Mouse (Mus musculus) heart, embryonic 12.5 days (tissue): ENCODE results near the gene Slc24a3. TPM values are rescaled to one million over a fixed set of nuclear protein-coding genes. Genes with fewer than 3 reads are reported as not detected.

ENCODE experiments used
- ATAC-seq: fragments of 200-750 bp; cut with Nextera tagmentation; 2 replicates; pipeline ENCODE4 v1.8.0; 2017; ENCODE audit warnings: moderate TSS enrichment, moderate library complexity; ENCODE audit not compliant: insufficient number of reproducible peaks, low FRiP score
- H3K27ac ChIP-seq: fragments of 300-500 bp; sonication (generic); 2 replicates; pipeline ENCODE4 v1.5.1; 2016; ENCODE audit warnings: mild to moderate bottlenecking, moderate library complexity; ENCODE audit not compliant: poor library complexity, severe bottlenecking
- H3K27me3 ChIP-seq: fragments of 300-500 bp; sonication (generic); replicated peaks from 2 replicates; pipeline ENCODE4 v1.6.1; 2016; ENCODE audit warnings: mild to moderate bottlenecking, moderate library complexity
- H3K36me3 ChIP-seq: fragments of 300-500 bp; sonication (generic); 2 replicates; pipeline ENCODE4 v1.6.1; 2016; ENCODE audit warnings: mild to moderate bottlenecking, moderate library complexity
- H3K4me1 ChIP-seq: fragments of 300-500 bp; sonication (generic); replicated peaks from 2 replicates; pipeline ENCODE4 v1.6.1; 2016; ENCODE audit warnings: mild to moderate bottlenecking
- H3K4me2 ChIP-seq: fragments of 300-500 bp; sonication (generic); 2 replicates; pipeline ENCODE4 v1.6.1; 2016; ENCODE audit warnings: mild to moderate bottlenecking, moderate library complexity
- H3K4me3 ChIP-seq: fragments of 300-500 bp; sonication (generic); 2 replicates; pipeline ENCODE4 v1.5.1; 2016; ENCODE audit warnings: mild to moderate bottlenecking
- H3K9ac ChIP-seq: fragments of 300-500 bp; sonication (generic); 2 replicates; pipeline ENCODE4 v1.6.1; 2016; ENCODE audit warnings: mild to moderate bottlenecking, moderate library complexity
- H3K9me3 ChIP-seq: fragments of 300-500 bp; sonication (generic); replicated peaks from 2 replicates; pipeline ENCODE4 v1.6.1; 2016; ENCODE audit warnings: mild to moderate bottlenecking, moderate library complexity
- WGBS: fragments of 180-500 bp; shearing (Covaris S2); methylation state at CpG from one replicate; pipeline ENCODE4 v1.1.7; 2016; 5-methylcytosine and 5-hydroxymethylcytosine counted together
- polyA plus RNA-seq: library from polyadenylated mRNA; unstranded; fragments of >200 nt; fragmentation: Nextera tagmentation; extraction: Ambion mirVana; gene quantifications from 2 replicates; pipeline ENCODE4 v1.2.1, GENCODE M21; 2016

Gene Slc24a3
- polyA plus RNA-seq, 1 experiment from 2014 or later: 2.9 TPM

GRCm38 (mm10) chr2:145593649-145594347, 426.2 kb downstream of the Slc24a3 start:
- Histone ChIP-seq H3K9me3 (no peaks in the 10 kb centered on the region), H3K9ac (no peak overlapping the region), H3K36me3 (no peaks in the 10 kb centered on the region), H3K27me3 (no peaks in the 10 kb centered on the region), H3K4me3 (no peak overlapping the region), H3K4me1 (no peaks in the 10 kb centered on the region), H3K4me2 (no peak overlapping the region), H3K27ac (no peak overlapping the region)
- ATAC-seq: no peak
- 79% methylated on average over 3 of the region's 3 CpGs for WGBS

- H3K9ac ChIP-seq: no peak overlapping the region
- H3K9me3 ChIP-seq: no peaks in the 10 kb centered on the region
- no peak overlapping the region for H3K4me2 ChIP-seq
- H3K4me3 ChIP-seq: no peak overlapping the region
- no peaks in the 10 kb centered on the region for H3K36me3 ChIP-seq
- H3K27ac ChIP-seq: no peak overlapping the region
- WGBS: 84% methylated on average over 5 of the region's 5 CpGs
- no peak for ATAC-seq
- H3K27me3 ChIP-seq: no peaks in the 10 kb centered on the region
- H3K4me1 ChIP-seq: no peaks in the 10 kb centered on the region
Observed at GRCm38 (mm10) chr2:145597866-145598265, 430.3 kb downstream of the Slc24a3 start.

- ATAC-seq: no peak
- H3K36me3 ChIP-seq: no peaks in the 10 kb centered on the region
- peaks cover 22% of the 10 kb centered on the region; the same call in 1 of the 2 replicates for H3K4me1 ChIP-seq
- H3K4me2 ChIP-seq: no peak overlapping the region
- no peaks in the 10 kb centered on the region for H3K9me3 ChIP-seq
- 77% methylated on average over 5 of the region's 5 CpGs for WGBS
- no peak overlapping the region for H3K4me3 ChIP-seq
- H3K27me3 ChIP-seq: no peaks in the 10 kb centered on the region
- no peak overlapping the region for H3K27ac ChIP-seq
- H3K9ac ChIP-seq: no peak overlapping the region
Observed at GRCm38 (mm10) chr2:145607844-145608243, 440.3 kb downstream of the Slc24a3 start.

GRCm38 (mm10) chr2:145610796-145611705, 443.5 kb downstream of the Slc24a3 start:
- ATAC-seq: no peak
- Histone ChIP-seq H3K27me3 (no peaks in the 10 kb centered on the region), H3K4me3 (no peak overlapping the region), H3K9me3 (no peaks in the 10 kb centered on the region), H3K4me2 (no peak overlapping the region), H3K9ac (no peak overlapping the region), H3K36me3 (no peaks in the 10 kb centered on the region), H3K27ac (no peak overlapping the region), H3K4me1 (peaks cover 22% of the 10 kb centered on the region; the same call in 1 of the 2 replicates)
- WGBS: 34% methylated on average over 15 of the region's 15 CpGs

GRCm38 (mm10) chr2:145612937-145613336, 445.4 kb downstream of the Slc24a3 start:
- no peak overlapping the region for H3K4me2 ChIP-seq
- H3K4me1 ChIP-seq: 0 out of 2 replicates have a peak, but pooled peaks cover 9% of the 10 kb centered on the region
- H3K36me3 ChIP-seq: no peaks in the 10 kb centered on the region
- no peak for ATAC-seq
- no peak overlapping the region for H3K27ac ChIP-seq
- H3K9me3 ChIP-seq: no peaks in the 10 kb centered on the region
- H3K27me3 ChIP-seq: no peaks in the 10 kb centered on the region
- WGBS: 61% methylated on average over 8 of the region's 8 CpGs
- H3K4me3 ChIP-seq: no peak overlapping the region
- H3K9ac ChIP-seq: no peak overlapping the region

- Histone ChIP-seq H3K4me1 (peaks cover 9% of the 10 kb centered on the region; the same call in 1 of the 2 replicates), H3K4me3 (no peak overlapping the region), H3K9ac (no peak overlapping the region), H3K27me3 (no peaks in the 10 kb centered on the region), H3K9me3 (no peaks in the 10 kb centered on the region), H3K36me3 (no peaks in the 10 kb centered on the region), H3K4me2 (no peak overlapping the region), H3K27ac (no peak overlapping the region)
- WGBS: 89% methylated on average over 8 of the region's 8 CpGs
- no peak for ATAC-seq
Observed at GRCm38 (mm10) chr2:145613705-145614104, 446.2 kb downstream of the Slc24a3 start.

- no peak for ATAC-seq
- Histone ChIP-seq H3K27me3 (no peaks in the 10 kb centered on the region), H3K9me3 (no peaks in the 10 kb centered on the region), H3K4me2 (no peak overlapping the region), H3K36me3 (no peaks in the 10 kb centered on the region), H3K4me3 (no peak overlapping the region), H3K4me1 (peaks cover 25% of the 10 kb centered on the region), H3K27ac (no peak overlapping the region), H3K9ac (no peak overlapping the region)
- WGBS: 63% methylated on average over 4 of the region's 4 CpGs
Observed at GRCm38 (mm10) chr2:145619688-145620087, 452.1 kb downstream of the Slc24a3 start.

GRCm38 (mm10) chr2:145620709-145621108, 453.2 kb downstream of the Slc24a3 start:
- Histone ChIP-seq H3K27ac (peak overlapping the region; percentile 61; the same call in 1 of the 2 replicates), H3K4me2 (peak overlapping the region; percentile 37), H3K4me3 (no peak overlapping the region), H3K27me3 (no peaks in the 10 kb centered on the region), H3K36me3 (no peaks in the 10 kb centered on the region), H3K4me1 (peaks cover 25% of the 10 kb centered on the region), H3K9ac (no peak overlapping the region), H3K9me3 (no peaks in the 10 kb centered on the region)
- no peak; the same call in 1 of the 2 replicates for ATAC-seq

- no peak overlapping the region for H3K9ac ChIP-seq
- no peak overlapping the region for H3K4me3 ChIP-seq
- H3K9me3 ChIP-seq: no peaks in the 10 kb centered on the region
- H3K36me3 ChIP-seq: no peaks in the 10 kb centered on the region
- H3K4me1 ChIP-seq: peaks cover 25% of the 10 kb centered on the region
- H3K27ac ChIP-seq: peak overlapping the region; percentile 61
- WGBS: 8% methylated on average over 9 of the region's 9 CpGs
- peak; percentile 64; the same call in 1 of the 2 replicates for ATAC-seq
- peak overlapping the region; percentile 37 for H3K4me2 ChIP-seq
- no peaks in the 10 kb centered on the region for H3K27me3 ChIP-seq
Observed at GRCm38 (mm10) chr2:145621119-145621518, 453.6 kb downstream of the Slc24a3 start.

- WGBS: 83% methylated on average over 6 of the region's 6 CpGs
- Histone ChIP-seq H3K9ac (no peak overlapping the region), H3K9me3 (0 out of 2 replicates have a peak, but pooled peaks cover 2% of the 10 kb centered on the region), H3K4me1 (no peaks in the 10 kb centered on the region; the same call in 1 of the 2 replicates), H3K36me3 (no peaks in the 10 kb centered on the region), H3K4me2 (no peak overlapping the region), H3K4me3 (no peak overlapping the region), H3K27me3 (no peaks in the 10 kb centered on the region), H3K27ac (no peak overlapping the region)
- ATAC-seq: no peak
Observed at GRCm38 (mm10) chr2:145631123-145631798, 463.7 kb downstream of the Slc24a3 start.

GRCm38 (mm10) chr2:145631799-145632174, 464.2 kb downstream of the Slc24a3 start:
- Histone ChIP-seq H3K27me3 (no peaks in the 10 kb centered on the region), H3K27ac (no peak overlapping the region), H3K36me3 (no peaks in the 10 kb centered on the region), H3K9me3 (0 out of 2 replicates have a peak, but pooled peaks cover 2% of the 10 kb centered on the region), H3K4me3 (no peak overlapping the region), H3K9ac (no peak overlapping the region), H3K4me2 (no peak overlapping the region), H3K4me1 (no peaks in the 10 kb centered on the region; the same call in 1 of the 2 replicates)
- ATAC-seq: no peak
- 59% methylated on average over 4 of the region's 4 CpGs for WGBS
